Mouse (Mus musculus) embryo, embryonic 10.5 days (tissue): ENCODE measurements around the gene Fstl4.

Source experiments
- DNase-seq: peaks from one replicate; pipeline ENCODE4 v3.0.0-alpha.2; 2015; ENCODE audit warnings: low spot score

Fstl4 gene

DNA sequence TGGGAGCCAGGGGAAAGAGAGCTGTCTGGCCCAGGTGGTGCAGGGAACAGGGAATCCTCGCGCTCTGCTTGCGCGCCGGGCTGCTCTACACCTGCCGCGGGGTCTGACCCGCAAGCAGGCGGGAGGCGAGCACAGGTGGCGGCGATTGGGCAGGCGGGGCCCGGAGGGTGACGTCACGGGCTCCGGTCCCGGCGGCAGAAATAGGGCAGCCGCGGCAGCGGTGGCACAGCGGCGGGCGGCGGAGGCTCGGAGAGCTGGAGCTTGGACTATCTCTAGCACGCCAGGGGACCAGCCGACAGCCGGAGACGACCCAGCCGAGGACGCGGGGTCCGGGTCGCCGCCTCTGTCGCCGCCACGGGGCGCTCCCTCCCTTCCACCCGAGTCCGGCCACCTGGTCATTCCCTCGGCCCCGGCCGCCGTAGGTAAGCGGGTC, at the start of gene Fstl4:
TSS of gene Fstl4 (plus strand) at position 174 of the 433 bp plus-strand sequence.
- peak; percentile 36 for DNase-seq

DNA sequence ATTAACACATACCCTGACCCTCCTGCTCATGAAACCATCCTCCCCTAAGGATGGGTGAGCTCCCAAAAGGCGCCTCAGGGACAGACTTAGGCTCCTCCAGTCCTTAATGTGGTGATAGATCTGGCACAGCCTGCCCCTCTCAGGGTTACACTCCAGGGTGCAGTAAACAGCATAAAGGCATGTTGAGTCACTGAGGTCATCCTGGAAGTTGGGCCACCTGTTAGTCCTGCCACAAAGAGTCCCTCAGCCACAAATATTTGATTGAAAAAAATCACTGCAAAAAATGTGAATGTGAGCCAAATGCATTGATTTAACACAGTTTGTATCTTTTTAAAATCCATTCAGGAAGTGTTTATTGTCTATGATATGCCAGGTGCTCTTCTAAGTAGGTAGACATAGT, 45.9 kb upstream of the Fstl4 start:
- DNase-seq: no peak

DNA sequence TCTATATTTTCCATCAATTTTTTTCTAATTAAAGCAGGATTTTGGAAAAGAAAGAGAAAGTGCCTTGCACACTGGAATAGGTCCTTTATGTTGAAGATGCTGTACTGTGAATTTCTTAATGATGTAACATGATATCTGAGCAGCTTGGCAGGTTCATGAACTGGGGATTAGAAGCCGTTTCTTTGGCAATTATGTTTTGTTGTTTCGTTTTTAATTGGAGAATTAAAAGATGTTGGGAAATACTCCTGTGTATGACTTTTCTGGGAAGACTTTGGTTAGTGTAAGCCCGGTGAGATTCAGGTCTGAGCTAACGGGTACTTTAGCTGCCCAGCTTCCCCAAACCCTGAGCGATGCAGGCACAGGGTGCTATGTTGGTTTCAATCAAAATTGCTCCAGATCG, 43.3 kb upstream of the Fstl4 start:
- no peak for DNase-seq

DNA sequence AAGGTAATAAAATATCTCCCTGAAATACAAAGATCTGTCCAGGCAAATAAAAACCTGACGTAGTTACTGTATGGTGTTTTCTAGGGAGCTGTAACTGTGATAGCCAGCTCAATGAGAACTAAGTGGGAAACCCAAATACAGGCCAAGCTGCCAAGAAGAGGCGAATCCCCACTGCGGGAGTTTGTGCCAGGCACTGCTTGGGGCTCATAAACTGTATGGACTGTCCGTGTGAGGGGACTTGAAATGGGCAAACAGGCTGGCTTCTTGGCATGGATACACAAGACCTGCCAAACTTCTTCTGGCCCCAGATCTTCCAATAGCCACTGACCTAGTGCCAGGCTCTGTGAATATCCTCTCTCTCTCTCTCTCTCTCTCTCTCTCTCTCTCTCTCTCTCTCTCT, 41.7 kb upstream of the Fstl4 start:
- no peak for DNase-seq

DNA sequence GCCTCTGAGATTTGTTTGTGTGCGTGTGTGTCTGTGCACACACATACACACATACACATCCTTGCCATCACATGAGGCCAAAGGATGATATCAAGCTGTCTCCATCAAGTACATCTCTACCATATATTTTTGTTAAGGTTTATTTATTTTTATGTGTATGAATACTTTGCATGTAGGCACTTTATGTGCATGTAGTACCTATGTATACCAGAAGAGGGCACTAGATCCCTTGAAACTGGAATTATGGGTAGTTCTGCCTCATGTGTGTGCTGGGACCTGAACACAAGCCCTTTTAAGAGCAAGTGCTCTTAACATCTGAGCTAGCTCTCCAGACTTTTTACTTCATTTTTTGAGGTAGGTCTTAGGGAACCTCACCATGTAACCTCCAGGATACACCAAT, 38.4 kb upstream of the Fstl4 start:
- DNase-seq: no peak

DNA sequence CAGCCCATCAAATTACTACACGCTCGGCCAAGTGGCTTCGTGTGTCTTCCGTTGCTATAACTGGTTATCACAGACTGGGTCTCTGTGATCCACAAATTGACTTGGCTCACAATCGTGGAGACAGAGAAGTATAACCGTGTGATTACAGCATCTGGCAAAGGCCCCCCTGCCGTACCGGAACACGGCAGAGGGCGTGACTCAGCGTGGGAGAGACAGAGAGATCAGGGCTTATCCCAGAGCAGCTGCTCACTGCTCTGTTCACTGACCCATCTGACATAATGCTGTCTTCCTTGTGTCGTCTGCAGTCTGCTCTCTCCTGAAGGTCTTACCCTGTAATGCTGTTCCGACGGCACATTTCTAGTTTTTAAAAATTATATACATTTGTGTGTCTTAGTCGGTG, 36.0 kb upstream of the Fstl4 start:
- no peak for DNase-seq

DNA sequence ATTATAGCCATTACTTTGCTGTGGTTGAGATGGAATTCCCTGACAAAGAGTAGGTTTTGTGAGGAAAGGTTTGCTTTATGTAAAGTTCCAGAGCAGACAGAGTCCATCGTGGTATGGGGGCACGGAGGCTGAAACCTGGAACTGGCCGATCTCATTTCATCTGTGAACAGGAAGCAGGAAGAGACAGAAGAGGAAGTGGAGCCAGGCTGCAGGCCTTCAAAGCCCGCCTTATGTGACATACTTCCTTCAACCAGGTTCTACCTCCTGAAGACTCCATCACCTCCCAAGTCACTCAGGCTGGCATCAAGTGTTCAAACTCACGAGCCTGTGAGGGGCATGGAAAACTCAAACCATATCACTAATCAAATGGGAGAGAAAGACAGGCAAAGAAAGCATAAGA, 34.5 kb upstream of the Fstl4 start:
- DNase-seq: no peak

DNA sequence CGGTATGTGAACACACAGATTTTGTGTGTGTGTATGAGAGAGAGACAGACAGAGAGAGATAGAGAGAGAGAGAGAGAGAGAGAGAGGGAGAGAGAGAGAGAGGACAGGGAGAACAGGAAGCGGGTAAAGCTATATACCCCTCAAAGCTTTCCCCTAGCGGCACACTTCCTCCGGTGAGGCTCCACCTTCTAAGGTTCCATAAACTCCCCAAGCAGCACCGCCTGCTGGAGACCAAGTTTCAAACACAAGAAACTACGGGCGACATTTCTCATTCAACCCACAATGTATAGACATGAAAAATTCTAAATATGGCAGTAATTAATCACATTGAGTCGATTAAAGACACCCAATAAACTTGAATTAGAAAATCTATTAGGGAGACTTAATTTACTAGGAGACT, 32.5 kb upstream of the Fstl4 start:
- peak; percentile 34 for DNase-seq

DNA sequence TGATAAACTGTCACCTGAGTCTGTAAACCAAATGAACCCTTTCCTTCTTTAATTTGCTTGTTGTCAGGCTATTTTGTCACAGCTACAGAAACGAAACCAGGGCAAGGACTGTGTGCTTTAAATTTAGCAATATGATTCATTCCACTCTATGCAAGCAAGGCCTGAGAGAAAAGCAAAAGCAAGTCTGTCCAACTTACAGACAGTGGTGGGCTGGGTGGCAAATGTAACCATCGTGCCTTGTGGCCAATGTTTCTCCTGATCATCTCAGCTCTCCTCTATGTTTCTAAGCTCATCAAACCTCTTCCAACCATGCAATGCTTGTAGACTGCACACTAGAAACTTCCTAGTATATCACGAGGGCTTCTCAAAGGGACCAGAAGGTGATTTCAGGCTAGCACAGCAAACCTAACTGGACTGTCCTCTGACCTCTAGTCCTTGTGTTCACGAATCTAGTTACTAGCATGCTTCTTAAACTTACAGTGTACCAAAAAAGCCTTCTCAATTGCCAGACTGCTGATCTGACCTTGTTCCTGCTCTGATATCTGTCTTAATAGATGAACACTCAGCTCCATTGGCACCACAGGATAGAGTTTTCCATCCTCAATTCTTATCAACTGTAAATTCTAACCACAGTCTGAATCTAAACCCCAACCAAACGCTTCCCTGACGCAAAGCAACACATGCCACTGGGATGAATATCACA, 29.8 kb upstream of the Fstl4 start:
- no peak for DNase-seq

DNA sequence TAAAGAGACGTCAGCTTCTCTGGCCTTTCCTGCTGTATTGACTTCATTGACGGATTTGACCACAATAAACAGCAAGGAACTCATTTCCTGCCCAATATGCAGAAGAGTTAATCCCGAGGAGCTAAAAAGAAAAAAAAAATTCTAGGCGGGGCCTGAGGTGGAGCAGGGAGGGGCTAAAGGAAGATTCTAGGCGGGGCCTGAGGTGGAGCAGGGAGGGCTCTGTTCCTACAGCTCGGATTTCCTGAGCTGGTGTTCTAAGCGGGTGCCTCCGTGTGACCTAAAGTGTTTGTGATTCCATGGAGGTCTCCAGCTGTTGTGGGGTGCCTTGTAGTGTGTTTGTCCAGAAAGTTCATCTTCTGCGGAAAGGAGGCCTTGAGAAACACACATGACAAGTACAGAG, 25.2 kb upstream of the Fstl4 start:
- DNase-seq: peak; percentile 20

DNA sequence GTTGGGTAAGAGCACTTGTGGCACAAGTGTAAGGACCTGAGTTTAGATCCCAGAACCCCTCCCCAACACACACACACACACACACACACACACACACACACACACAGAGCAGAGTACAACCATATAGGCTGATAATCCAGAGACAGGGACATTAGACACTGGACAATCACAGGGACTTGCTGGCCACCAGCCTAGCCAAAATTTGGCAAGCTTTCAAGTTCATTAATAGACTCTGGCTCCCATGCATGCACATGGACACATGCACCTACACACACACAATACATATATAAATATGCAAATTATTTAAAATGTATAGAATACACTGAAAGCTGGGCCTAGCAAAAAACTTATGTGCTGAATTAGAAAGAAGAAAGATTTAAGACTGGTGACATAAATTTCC, 24.0 kb upstream of the Fstl4 start:
- DNase-seq: no peak

DNA sequence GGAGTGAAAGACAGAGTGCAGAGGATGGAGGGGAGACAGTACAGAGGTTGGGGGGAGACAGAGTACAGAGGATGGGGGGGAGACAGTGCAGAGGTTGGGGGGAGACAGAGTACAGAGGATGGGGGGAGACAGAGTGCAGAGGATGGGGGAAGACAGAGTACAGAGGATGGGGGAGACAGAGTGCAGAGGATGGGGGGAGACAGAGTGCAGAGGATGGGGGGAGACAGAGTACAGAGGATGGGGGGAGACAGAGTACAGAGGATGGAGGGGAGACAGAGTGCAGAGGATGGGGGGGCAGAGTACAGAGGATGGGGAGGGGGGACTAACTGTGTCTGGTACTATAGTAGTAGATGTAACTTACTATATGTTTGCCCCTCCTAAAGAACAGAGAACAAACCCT, 20.5 kb upstream of the Fstl4 start:
- no peak for DNase-seq

DNA sequence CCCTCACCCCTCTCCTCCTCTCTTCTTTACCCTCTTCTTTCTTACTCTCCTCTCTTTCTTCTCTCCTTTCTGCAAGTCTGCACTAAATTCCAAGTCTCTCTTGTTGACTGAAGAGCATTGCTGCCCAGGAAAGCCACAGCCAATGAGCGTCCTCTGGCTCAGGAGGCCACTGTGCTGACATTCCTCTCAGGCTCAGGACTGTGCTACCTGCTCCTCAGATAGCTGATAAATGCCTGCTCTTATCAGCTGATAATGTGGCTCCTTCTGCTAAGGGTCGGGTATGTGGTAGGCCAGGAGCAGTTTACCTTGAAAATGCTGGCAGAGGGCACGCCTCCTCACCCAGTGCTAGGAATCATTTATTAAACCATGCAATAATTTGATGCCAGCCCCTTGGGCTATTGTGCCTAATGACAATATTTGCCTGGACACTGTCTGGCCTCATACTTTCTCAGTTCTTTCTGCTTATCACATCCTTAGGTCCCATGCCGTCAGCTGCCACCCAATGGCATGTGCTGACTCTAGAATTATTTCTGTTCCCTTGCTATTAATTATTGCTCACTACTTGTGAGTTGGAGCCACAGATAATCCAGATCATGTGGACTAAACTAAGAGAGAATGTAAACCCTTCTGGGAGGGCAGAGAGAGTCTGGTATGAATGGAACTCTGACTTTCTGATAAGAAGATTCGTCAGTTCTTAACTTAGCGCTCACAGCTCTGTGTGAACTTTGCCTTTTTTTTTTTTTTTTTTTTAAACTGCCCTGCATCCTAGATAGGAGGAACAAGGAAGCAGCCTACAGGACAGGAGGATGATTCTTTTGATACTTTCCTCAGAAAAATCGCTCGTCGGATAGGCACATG, 19.6 kb upstream of the Fstl4 start:
- DNase-seq: no peak

DNA sequence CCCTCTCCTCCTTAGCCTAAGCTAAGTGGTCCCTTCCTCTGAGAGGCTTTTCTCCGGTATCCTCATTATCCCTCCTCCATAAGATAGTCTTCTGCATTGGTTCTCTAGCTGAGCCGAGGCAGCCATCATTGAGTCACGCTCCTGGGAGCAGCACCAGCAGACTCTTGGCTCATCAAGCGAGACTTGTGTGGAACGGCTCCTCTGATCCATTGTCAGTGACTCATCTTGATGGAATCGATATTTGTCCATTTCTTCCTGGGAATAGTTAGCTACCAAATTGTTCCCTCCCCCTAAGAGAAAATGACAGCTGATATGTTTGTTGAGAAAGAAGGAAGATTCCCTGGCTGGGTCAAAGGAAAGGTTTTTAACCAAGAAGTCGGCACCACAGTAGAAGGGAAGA, 17.2 kb upstream of the Fstl4 start:
- DNase-seq: no peak

DNA sequence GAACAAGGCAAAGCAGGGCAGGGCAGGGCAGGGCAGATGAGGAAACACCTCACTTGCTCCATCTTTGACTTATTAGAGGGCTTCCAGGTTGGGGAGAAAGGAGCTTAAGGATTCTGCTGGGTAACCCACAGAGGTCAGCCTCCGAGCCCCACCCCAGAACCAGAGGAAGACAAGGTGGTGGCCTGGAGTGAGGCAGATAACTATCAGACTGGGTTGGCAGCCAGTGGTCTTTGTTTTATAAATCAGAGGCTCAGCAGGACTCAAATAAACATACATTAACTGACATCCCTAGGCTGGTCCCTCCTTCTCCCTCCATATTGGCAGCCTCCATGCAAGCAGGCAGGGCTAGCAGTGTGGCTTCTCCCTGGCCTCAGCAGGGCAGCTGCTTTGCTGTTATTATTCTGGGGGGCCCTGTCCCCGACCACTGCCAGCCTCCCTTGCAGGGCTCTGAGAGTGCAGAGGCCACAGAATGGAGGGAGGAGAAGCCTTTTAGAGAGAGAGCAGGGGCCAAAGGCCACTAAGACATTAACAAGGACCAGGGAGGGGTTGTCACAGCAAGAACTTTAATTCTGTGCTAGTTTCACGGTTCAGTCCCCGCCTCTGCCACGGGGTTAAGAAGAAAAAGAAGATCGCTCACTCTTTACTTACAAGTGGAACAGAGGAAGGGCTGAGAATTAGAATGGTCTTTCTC, 16.5 kb upstream of the Fstl4 start:
- peak; percentile 76 for DNase-seq

DNA sequence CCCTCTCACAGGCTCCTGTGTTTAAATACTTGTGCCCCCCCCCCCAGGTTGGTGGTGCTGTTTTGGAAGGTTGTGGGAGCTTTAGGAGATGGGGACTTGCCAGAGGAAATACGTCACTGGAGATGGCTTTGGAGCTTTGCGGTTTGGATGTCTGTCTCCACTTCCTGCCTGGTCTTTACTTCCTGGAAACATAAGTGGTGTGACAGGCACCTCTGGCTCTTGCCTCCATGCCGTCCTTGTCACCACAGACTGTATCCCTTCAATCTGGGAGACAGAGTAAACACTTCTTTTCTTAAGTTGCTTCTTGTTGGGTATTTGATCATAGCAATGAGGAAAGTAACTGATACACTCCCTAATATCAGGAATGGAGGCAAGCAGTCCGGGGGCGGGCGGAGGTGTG, 14.4 kb upstream of the Fstl4 start:
- no peak for DNase-seq

DNA sequence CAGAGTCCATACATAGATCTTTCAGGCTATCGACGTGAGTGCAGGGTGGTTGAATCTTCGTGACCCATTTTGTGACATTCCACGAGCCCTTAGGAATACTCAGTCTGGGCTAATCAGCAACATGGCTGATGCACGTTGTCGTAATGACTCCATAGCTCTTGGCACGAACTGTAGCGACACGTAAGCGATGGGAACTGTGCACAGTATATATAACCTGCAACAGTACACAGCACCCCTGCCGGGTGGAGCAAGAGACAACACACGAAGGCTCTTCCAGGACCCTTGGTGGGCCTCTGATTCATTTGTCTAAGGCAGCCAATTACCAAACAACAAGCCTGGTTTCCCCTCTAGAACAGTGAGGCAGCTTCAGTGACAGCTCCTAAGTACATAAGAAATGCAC, 11.9 kb upstream of the Fstl4 start:
- no peak for DNase-seq

DNA sequence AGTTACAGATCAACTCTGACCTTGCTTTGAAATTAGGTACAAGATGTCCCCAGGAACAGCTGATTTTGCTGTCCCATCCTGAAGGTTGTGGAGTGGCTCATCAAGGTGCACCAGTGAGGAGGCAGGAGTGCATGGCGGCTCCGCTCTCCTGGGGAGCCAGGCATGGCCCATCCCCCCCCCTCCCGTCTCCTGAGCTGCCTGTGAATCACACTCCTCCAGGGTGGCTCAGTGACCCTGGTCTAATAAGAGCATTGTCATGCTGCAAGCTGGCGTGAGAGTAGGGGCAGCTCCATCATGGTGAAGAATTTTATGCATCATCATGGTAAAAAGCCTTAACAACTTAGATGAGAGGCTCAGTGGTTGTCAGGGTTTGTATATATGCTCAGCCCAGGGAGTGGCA, 11.2 kb upstream of the Fstl4 start:
- DNase-seq: no peak

DNA sequence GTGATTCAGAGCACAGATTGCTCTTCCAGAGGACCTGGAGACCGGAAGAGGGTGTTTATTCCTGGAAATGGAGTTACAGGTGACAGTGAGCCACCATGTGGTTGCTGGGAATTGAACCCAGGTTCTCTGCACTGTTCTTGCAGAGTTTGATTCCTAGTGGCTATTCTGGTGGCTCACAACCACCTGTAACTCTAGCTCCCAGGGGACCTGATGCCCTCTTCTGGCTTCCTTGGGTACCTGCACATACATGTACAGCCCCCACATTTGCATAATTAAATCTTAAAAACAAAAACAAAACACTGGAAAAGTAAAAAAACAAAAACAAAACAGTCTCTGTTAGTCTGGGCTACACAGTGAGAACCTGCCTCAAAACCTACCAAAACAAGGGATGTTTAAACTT, 2.6 kb upstream of the Fstl4 start:
- no peak for DNase-seq

DNA sequence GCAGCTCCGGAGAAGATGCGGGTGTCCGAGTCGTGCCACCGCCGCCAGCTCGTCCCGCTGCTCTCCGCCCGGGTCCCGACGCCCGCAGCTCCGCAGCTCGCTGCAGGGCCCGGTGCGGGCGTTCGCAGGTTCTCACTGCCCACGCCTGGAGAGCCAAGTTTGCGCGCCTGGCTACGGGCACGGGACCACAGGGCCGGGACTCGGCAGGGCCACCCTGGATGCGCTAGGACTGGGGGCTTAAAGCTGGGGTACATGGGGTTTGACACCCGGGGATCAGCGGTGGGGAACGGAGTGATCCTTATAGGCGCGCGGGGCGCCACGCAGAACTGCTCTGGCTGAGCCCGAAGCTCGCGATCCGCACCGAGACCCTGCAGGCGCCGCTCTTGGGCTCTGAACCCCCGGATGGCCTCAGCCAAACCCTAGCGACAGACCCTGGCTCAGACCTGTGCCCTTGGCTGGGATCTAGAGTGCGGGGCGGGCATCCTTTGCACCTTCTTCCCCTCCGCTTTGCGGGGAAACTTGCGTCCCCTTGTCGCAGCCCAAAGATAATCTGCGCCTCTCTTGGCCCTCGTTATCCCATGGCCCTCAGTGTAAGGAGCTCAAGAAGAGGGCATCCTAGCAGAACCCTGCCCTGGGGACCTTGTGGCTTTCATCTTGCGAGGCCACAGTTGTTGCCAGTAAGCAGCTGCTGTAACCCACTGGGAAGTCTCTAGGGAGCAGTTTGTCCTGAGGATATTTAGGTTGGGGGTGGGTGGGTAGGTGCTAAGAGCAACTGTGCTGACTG, 652 bp downstream of the Fstl4 start:
- peak; percentile 26 for DNase-seq

DNA sequence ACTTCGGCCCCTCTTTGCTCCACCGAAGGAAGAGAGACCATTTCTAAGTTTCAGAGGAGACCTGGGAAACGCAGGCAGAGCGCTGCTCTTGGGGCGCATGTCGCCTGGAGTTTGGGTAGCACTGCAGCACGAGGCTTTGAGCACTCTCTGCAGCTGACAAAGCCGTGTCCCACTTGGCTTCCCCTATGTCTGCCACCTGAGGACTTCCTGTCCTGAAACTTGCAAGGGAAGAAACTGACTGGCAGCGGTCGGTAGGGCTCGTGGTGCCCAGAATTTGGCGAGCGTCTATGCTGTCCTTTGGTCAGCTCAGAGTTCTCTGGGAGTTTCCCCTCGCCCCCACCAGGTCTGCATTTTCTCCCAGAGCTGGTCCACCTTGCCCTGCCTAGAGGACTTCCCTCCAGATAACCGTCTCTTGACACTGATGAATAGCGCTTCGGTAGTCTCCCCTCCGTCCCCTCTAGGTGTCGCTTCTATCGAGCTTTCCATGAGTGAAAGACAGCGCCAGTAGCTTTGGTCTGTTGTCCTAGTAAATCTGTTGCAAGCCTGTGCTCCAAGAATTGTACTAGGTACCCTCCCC, 1.3 kb downstream of the Fstl4 start:
- peak; percentile 77 for DNase-seq

DNA sequence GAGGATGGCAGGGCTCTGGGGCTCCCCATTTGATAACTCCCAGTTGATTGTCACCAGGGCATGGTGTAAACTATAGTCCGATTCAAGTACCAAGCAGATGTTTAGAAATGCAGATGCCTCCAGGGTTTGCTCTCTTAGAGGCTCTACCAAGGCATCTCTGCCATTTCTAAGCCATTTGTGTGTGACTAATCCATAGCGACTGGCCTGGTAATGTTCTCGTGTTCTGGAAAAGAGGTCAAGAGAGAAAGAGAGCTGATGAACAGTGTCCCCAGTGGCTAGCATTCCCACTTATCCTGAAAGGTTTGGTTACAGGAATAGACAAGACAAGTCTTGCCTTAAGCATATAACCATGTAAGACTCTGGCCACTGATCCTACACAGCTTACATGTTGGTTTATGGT, 3.5 kb downstream of the Fstl4 start:
- no peak for DNase-seq
